Comparison of ENCODE assay signal across 12 mouse cellular contexts in genomic region chr15:88831482-88831881, GRCm38 (mm10). TPM values are rescaled to one million over a fixed set of nuclear protein-coding genes. Genes with fewer than 3 reads are reported as not detected.
DNase-seq lines count a peak whose midpoint lies in the region; ATAC-seq and TF ChIP-seq lines count a peak whose summit lies in the region.
"Had no signal": no experiment of that assay in that cellular context is flagged by ENCODE, and none has a peak within 500 bp of the region (broad histone marks: within the 10 kb centered on the region; RNA-seq: fewer than 3 reads in every experiment).

No protein-coding gene starts in this region.

- intact Hi-C loops in heart, adult 2 months (cut with DNase I) = no loop called here

- TF ChIP-seq EP300 in heart, adult 2 months (IDR thresholded peaks at IDR 0.05; ENCODE audit: insufficient read depth, low read depth, low read length) = peak; percentile 99

- 60% methylated on average over 5 of the region's 5 CpGs for WGBS in liver, embryonic 12.5 days (ENCODE audit: insufficient replicate concordance)
- WGBS in heart, adult 2 months = 28% methylated on average over 5 of the region's 5 CpGs
- WGBS in neural tube, embryonic 15.5 days = 72% methylated on average over 5 of the region's 5 CpGs

- no peaks in the 10 kb centered on the region for H3K9me3 ChIP-seq in liver, embryonic 12.5 days (replicated peaks)
- no peaks in the 10 kb centered on the region for H3K9me3 ChIP-seq in neural tube, embryonic 15.5 days (replicated peaks)
- H3K9me3 ChIP-seq: embryonic facial prominence, embryonic 15.5 days; liver, embryonic 13.5 days; neural tube, embryonic 12.5 days had no signal

- 0 out of 2 replicates have a peak, but pooled peaks have one; percentile 56 for TF ChIP-seq POLR2A in heart, adult 2 months (IDR thresholded peaks at IDR 0.05; ENCODE audit: insufficient read depth, low read depth, low read length)

- H3K36me3 ChIP-seq in liver, embryonic 12.5 days = peaks cover 6% of the 10 kb centered on the region
- H3K36me3 ChIP-seq in heart, adult 2 months (ENCODE audit: control insufficient read depth, insufficient read depth, low read length) = no peaks in the 10 kb centered on the region
- H3K36me3 ChIP-seq in neural tube, embryonic 15.5 days = peaks cover 4% of the 10 kb centered on the region; the same call in 1 of the 2 replicates

- peaks cover 11% of the 10 kb centered on the region; the same call in 1 of the 2 replicates for H3K27me3 ChIP-seq in liver, embryonic 12.5 days (replicated peaks)
- H3K27me3 ChIP-seq in heart, adult 2 months (ENCODE audit: control insufficient read depth, insufficient read depth, low read length) = no peaks in the 10 kb centered on the region
- no peaks in the 10 kb centered on the region for H3K27me3 ChIP-seq in neural tube, embryonic 15.5 days (replicated peaks)
- H3K27me3 ChIP-seq: embryonic facial prominence, embryonic 15.5 days; liver, embryonic 13.5 days; neural tube, embryonic 12.5 days had no signal

- H3K4me1 ChIP-seq in liver, embryonic 12.5 days = peaks cover 10% of the 10 kb centered on the region; the same call in 1 of the 2 replicates
- peaks cover 15% of the 10 kb centered on the region for H3K4me1 ChIP-seq in heart, adult 2 months (ENCODE audit: control insufficient read depth, insufficient read depth, low read length)
- H3K4me1 ChIP-seq in neural tube, embryonic 15.5 days = peaks cover 7% of the 10 kb centered on the region; the same call in 1 of the 2 replicates

- no peak overlapping the region for H3K4me3 ChIP-seq in liver, embryonic 12.5 days
- no peak overlapping the region for H3K4me3 ChIP-seq in heart, adult 2 months
- H3K4me3 ChIP-seq in neural tube, embryonic 15.5 days (replicated peaks) = no peak overlapping the region
- H3K4me3 ChIP-seq: embryonic facial prominence, embryonic 15.5 days; liver, embryonic 13.5 days; neural tube, embryonic 12.5 days had no signal

- ATAC-seq in liver, embryonic 12.5 days = no peak
- no peak for ATAC-seq in neural tube, embryonic 15.5 days (ENCODE audit: low FRiP score)

- H3K4me2 ChIP-seq in liver, embryonic 12.5 days = no peak overlapping the region
- no peak overlapping the region for H3K4me2 ChIP-seq in neural tube, embryonic 15.5 days
- H3K4me2 ChIP-seq: embryonic facial prominence, embryonic 15.5 days; hindbrain, embryonic 14.5 days; liver, embryonic 13.5 days; neural tube, embryonic 12.5 days had no signal

- no peak overlapping the region for H3K9ac ChIP-seq in liver, embryonic 12.5 days
- no peak overlapping the region for H3K9ac ChIP-seq in heart, adult 2 months (ENCODE audit: low read depth, low read length)
- no peak overlapping the region for H3K9ac ChIP-seq in neural tube, embryonic 15.5 days (replicated peaks)
- H3K9ac ChIP-seq: embryonic facial prominence, embryonic 15.5 days; hindbrain, embryonic 14.5 days; liver, embryonic 13.5 days; neural tube, embryonic 12.5 days had no signal

- H3K27ac ChIP-seq in liver, embryonic 12.5 days = no peak overlapping the region
- peak overlapping the region; percentile 58 for H3K27ac ChIP-seq in heart, adult 2 months
- no peak overlapping the region for H3K27ac ChIP-seq in neural tube, embryonic 15.5 days (replicated peaks)
- H3K27ac ChIP-seq: embryonic facial prominence, embryonic 15.5 days; hindbrain, embryonic 14.5 days; liver, embryonic 13.5 days; neural tube, embryonic 12.5 days had no signal

- no peaks in the 10 kb centered on the region for H3K79me2 ChIP-seq in heart, adult 2 months (replicated peaks; ENCODE audit: control insufficient read depth, insufficient read depth, low read length)

- TF ChIP-seq CTCF in heart, adult 2 months (IDR thresholded peaks at IDR 0.05) = no peak

- peak; percentile 33 for DNase-seq in liver
- DNase-seq in heart, adult 2 months = peak; percentile 77 to 83
- DNase-seq in kidney, adult 9 months = peak; percentile 99
- DNase-seq in lung, postnatal 25 days (ENCODE audit: low spot score) = peak; percentile 87
- DNase-seq in Muller cell, postnatal 12 days (ENCODE audit: inconsistent ontology term) = no peak
- DNase-seq in thymus, adult 18-20 months = no peak
- DNase-seq: liver, embryonic 13.5 days had no signal

RNA-seq across cellular contexts. Expression of gene Creld2, which starts 12.0 kb away (rescaled TPM):
- 61.1 and 68.6 TPM in 2 replicates for polyA plus RNA-seq in liver, embryonic 12.5 days (2016; fragmentation: Nextera tagmentation; extraction: Ambion mirVana)
- 10 to 100 TPM; 23.6 to 24.7 TPM for total RNA-seq in heart, adult 2 months (2021)
- polyA plus RNA-seq in heart, adult 2 months (2012; rRNA removed) = 13.6 and 19.9 TPM in 2 replicates
- 63.8 and 71.3 TPM in 2 replicates for polyA plus RNA-seq in neural tube, embryonic 15.5 days (2015; fragmentation: Nextera tagmentation; extraction: Ambion mirVana)

RNA-seq across cellular contexts. Expression of gene Alg12, which starts 12.4 kb away (rescaled TPM):
- 6.9 and 7.6 TPM in 2 replicates for polyA plus RNA-seq in liver, embryonic 12.5 days (2016; fragmentation: Nextera tagmentation; extraction: Ambion mirVana)
- 1 to 10 TPM; 7.2 to 8.7 TPM for total RNA-seq in heart, adult 2 months (2021)
- polyA plus RNA-seq in heart, adult 2 months (2012; rRNA removed) = 11.0 and 17.5 TPM in 2 replicates
- 8.3 and 9.4 TPM in 2 replicates for polyA plus RNA-seq in neural tube, embryonic 15.5 days (2015; fragmentation: Nextera tagmentation; extraction: Ambion mirVana)

RNA-seq across cellular contexts. Expression of gene Pim3, which starts 30.5 kb away (rescaled TPM):
- 22.5 and 23.5 TPM in 2 replicates for polyA plus RNA-seq in liver, embryonic 12.5 days (2016; fragmentation: Nextera tagmentation; extraction: Ambion mirVana)
- 100 to 1,000 TPM in 1 of 2 experiments, 10 to 100 TPM in 1; 95.3 to 133 TPM for total RNA-seq in heart, adult 2 months (2021)
- 45.6 and 58.8 TPM in 2 replicates for polyA plus RNA-seq in heart, adult 2 months (2012; rRNA removed)
- polyA plus RNA-seq in neural tube, embryonic 15.5 days (2015; fragmentation: Nextera tagmentation; extraction: Ambion mirVana) = 66.8 and 78.7 TPM in 2 replicates

Comparison
In these comparisons a context has a peak if more than half of its experiments do, and no peak if none do; other contexts are left out.
1. DNase-seq: peak in liver (single experiment), heart, adult 2 months (2 of 2), kidney, adult 9 months (single experiment) and lung, postnatal 25 days (single experiment); none in Muller cell, postnatal 12 days (single experiment) and thymus, adult 18-20 months (0 of 2).